Mouse (Mus musculus) ES-E14 (cell line): Measurements from ENCODE around the gene Hist1h2bc.

Experiments used
- HCFC1 ChIP-seq: IDR thresholded peaks from 2 replicates; pipeline ENCODE4 v1.6.1; 2012; ENCODE audit warnings: low read length, inconsistent platforms, borderline replicate concordance; ENCODE audit not compliant: insufficient read depth
- MAFK ChIP-seq: IDR thresholded peaks from 2 replicates; pipeline ENCODE4 v1.6.1; 2014; ENCODE audit warnings: mild to moderate bottlenecking, low read depth, low read length, inconsistent platforms; ENCODE audit not compliant: insufficient read depth

DNA sequence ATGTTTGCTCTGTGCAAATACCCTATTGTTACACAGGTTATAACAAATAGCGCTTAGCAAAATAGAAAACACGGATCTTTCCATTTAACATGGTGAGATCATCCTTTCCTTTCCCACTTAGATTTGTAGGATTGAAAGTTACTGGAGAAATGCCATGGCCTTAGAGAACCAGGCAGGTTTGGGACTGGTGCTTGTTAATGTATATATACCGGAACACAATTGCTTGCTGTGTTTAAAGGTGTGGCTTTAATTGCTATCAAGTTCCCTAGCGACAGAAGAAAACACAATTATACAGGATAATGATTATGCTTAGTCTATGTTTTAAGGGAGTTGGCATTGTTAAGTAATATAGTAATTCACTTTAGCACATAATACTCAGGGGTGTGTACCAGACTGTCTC lies 3.2 kb downstream of the Hist1h2bc start:
- TF ChIP-seq MAFK, result no peak
- TF ChIP-seq HCFC1, result no peak
